Mouse (Mus musculus) liver, embryonic 11.5 days (tissue): ENCODE results near the gene Nxnl1. TPM values are rescaled to one million over a fixed set of nuclear protein-coding genes. Genes with fewer than 3 reads are reported as not detected.

Experiments used
- ATAC-seq: fragments of 200-750 bp; cut with Nextera tagmentation; replicated peaks from 2 replicates; pipeline ENCODE4 v1.8.0; 2017; ENCODE audit warnings: moderate number of reproducible peaks, mild to moderate bottlenecking, moderate TSS enrichment, moderate library complexity; ENCODE audit not compliant: low FRiP score
- DNase-seq: peaks from one replicate; pipeline ENCODE4 v3.0.0-alpha.2; 2017; ENCODE audit warnings: low spot score
- H3K27ac ChIP-seq: fragments of 300-500 bp; sonication (generic); 2 replicates; pipeline ENCODE4 v1.5.1; 2014; ENCODE audit warnings: mild to moderate bottlenecking, low read depth, low read length, control low read depth
- H3K27me3 ChIP-seq: fragments of 300-500 bp; sonication (generic); replicated peaks from 2 replicates; pipeline ENCODE4 v1.6.1; 2014; ENCODE audit warnings: low read length, mixed read lengths; ENCODE audit not compliant: control insufficient read depth, insufficient read depth
- H3K36me3 ChIP-seq: fragments of 300-500 bp; sonication (generic); 2 replicates; pipeline ENCODE4 v1.6.1; 2014; ENCODE audit warnings: mild to moderate bottlenecking, low read length, moderate library complexity, mixed read lengths; ENCODE audit not compliant: control insufficient read depth, insufficient read depth
- H3K4me1 ChIP-seq: fragments of 300-500 bp; sonication (generic); replicated peaks from 2 replicates; pipeline ENCODE4 v1.6.1; 2014; ENCODE audit warnings: low read length, mixed read lengths; ENCODE audit not compliant: control insufficient read depth, insufficient read depth
- H3K4me2 ChIP-seq: fragments of 300-500 bp; sonication (generic); 2 replicates; pipeline ENCODE4 v1.6.1; 2014; ENCODE audit warnings: mild to moderate bottlenecking, control low read depth, moderate library complexity
- H3K4me3 ChIP-seq: fragments of 300-500 bp; sonication (generic); 2 replicates; pipeline ENCODE4 v1.5.1; 2014; ENCODE audit warnings: low read depth, low read length, control low read depth
- H3K9ac ChIP-seq: fragments of 300-500 bp; sonication (generic); 2 replicates; pipeline ENCODE4 v1.6.1; 2014; ENCODE audit warnings: low read depth, low read length, control low read depth
- H3K9me3 ChIP-seq: fragments of 300-500 bp; sonication (generic); 2 replicates; pipeline ENCODE4 v1.6.1; 2016; ENCODE audit warnings: low read length, inconsistent platforms, mixed read lengths; ENCODE audit not compliant: control insufficient read depth
- WGBS: fragments of 180-500 bp; shearing (Covaris S2); extraction: QIAGEN DNeasy Blood & Tissue Kit; methylation state at CpG from one replicate; pipeline ENCODE4 v1.1.7; 2014; 5-methylcytosine and 5-hydroxymethylcytosine counted together
- polyA plus RNA-seq: library from polyadenylated mRNA; unstranded; fragments of >200 nt; fragmentation: Nextera tagmentation; extraction: Ambion mirVana; gene quantifications from 2 replicates; pipeline ENCODE4 v1.2.1, GENCODE M21; 2014

The Nxnl1 gene
- polyA plus RNA-seq, 1 experiment from 2014 or later = 0.23 TPM

- H3K36me3 ChIP-seq = no peaks in the 10 kb centered on the region
- H3K9me3 ChIP-seq = no peaks in the 10 kb centered on the region
- H3K9ac ChIP-seq = no peak overlapping the region
- peaks cover 20% of the 10 kb centered on the region for H3K27me3 ChIP-seq
- DNase-seq (no peak), ATAC-seq (no peak)
- H3K4me1 ChIP-seq = peaks cover 17% of the 10 kb centered on the region
- H3K27ac ChIP-seq = 0 out of 2 replicates have a peak overlapping the region, but pooled peaks have one; percentile 33
- 65% methylated on average over 6 of the region's 6 CpGs for WGBS
- H3K4me3 ChIP-seq = no peak overlapping the region
- H3K4me2 ChIP-seq = no peak overlapping the region
Measured at GRCm38 (mm10) chr8:71554001-71554400, 12.4 kb downstream of the Nxnl1 start.

GRCm38 (mm10) chr8:71552770-71553169, 13.6 kb downstream of the Nxnl1 start:
- Histone ChIP-seq H3K9ac (no peak overlapping the region), H3K4me2 (no peak overlapping the region), H3K27me3 (peaks cover 8% of the 10 kb centered on the region), H3K4me3 (no peak overlapping the region), H3K4me1 (peaks cover 10% of the 10 kb centered on the region; the same call in 1 of the 2 replicates), H3K36me3 (peaks cover 4% of the 10 kb centered on the region), H3K27ac (no peak overlapping the region), H3K9me3 (no peaks in the 10 kb centered on the region)
- DNase-seq = no peak
- ATAC-seq = no peak
- WGBS = 64% methylated on average over 6 of the region's 6 CpGs

GRCm38 (mm10) chr8:71550754-71551153, 15.6 kb downstream of the Nxnl1 start:
- H3K9me3 ChIP-seq = no peaks in the 10 kb centered on the region
- H3K4me3 ChIP-seq = no peak overlapping the region
- H3K27me3 ChIP-seq = no peaks in the 10 kb centered on the region
- peaks cover 11% of the 10 kb centered on the region for H3K36me3 ChIP-seq
- H3K9ac ChIP-seq = no peak overlapping the region
- no peak overlapping the region for H3K4me2 ChIP-seq
- WGBS = 78% methylated on average over 7 of the region's 7 CpGs
- H3K4me1 ChIP-seq = peaks cover 10% of the 10 kb centered on the region; the same call in 1 of the 2 replicates
- DNase-seq = no peak
- ATAC-seq = no peak
- no peak overlapping the region for H3K27ac ChIP-seq

GRCm38 (mm10) chr8:71547590-71547989, 18.8 kb downstream of the Nxnl1 start:
- no peak overlapping the region for H3K4me3 ChIP-seq
- no peaks in the 10 kb centered on the region for H3K9me3 ChIP-seq
- no peak for ATAC-seq
- peaks cover 18% of the 10 kb centered on the region for H3K36me3 ChIP-seq
- no peaks in the 10 kb centered on the region for H3K27me3 ChIP-seq
- no peak for DNase-seq
- no peak overlapping the region for H3K27ac ChIP-seq
- 81% methylated on average over 7 of the region's 7 CpGs for WGBS
- no peak overlapping the region for H3K9ac ChIP-seq
- H3K4me1 ChIP-seq = peaks cover 9% of the 10 kb centered on the region
- H3K4me2 ChIP-seq = no peak overlapping the region

- H3K36me3 ChIP-seq = peaks cover 18% of the 10 kb centered on the region
- WGBS = 88% methylated on average over 11 of the region's 11 CpGs
- H3K4me1 ChIP-seq = peaks cover 9% of the 10 kb centered on the region
- H3K9me3 ChIP-seq = no peaks in the 10 kb centered on the region
- no peak for DNase-seq
- no peak overlapping the region for H3K4me3 ChIP-seq
- H3K4me2 ChIP-seq = no peak overlapping the region
- no peak overlapping the region for H3K27ac ChIP-seq
- ATAC-seq = no peak
- H3K9ac ChIP-seq = no peak overlapping the region
- H3K27me3 ChIP-seq = no peaks in the 10 kb centered on the region
Measured at GRCm38 (mm10) chr8:71545053-71545452, 21.3 kb downstream of the Nxnl1 start.

GRCm38 (mm10) chr8:71543755-71544154, 22.6 kb downstream of the Nxnl1 start:
- DNase-seq (no peak), ATAC-seq (no peak)
- H3K9ac ChIP-seq = peak overlapping the region; percentile 77; the same call in 1 of the 2 replicates
- H3K27ac ChIP-seq = no peak overlapping the region
- peaks cover 9% of the 10 kb centered on the region for H3K4me1 ChIP-seq
- 79% methylated on average over 9 of the region's 9 CpGs for WGBS
- H3K27me3 ChIP-seq = no peaks in the 10 kb centered on the region
- H3K4me3 ChIP-seq = peak overlapping the region; percentile 86
- H3K9me3 ChIP-seq = no peaks in the 10 kb centered on the region
- peaks cover 18% of the 10 kb centered on the region for H3K36me3 ChIP-seq
- peak overlapping the region; percentile 95 for H3K4me2 ChIP-seq

- ATAC-seq = peak; percentile 90
- peaks cover 14% of the 10 kb centered on the region for H3K36me3 ChIP-seq
- peak within 1 kb of the TSS; percentile 53; the same call in 1 of the 2 replicates for H3K27ac ChIP-seq
- H3K4me2 ChIP-seq = peak within 1 kb of the TSS; percentile 95
- DNase-seq = peak; percentile 87
- no peaks in the 10 kb centered on the region for H3K9me3 ChIP-seq
- H3K9ac ChIP-seq = peak within 1 kb of the TSS; percentile 77
- H3K4me3 ChIP-seq = peak within 1 kb of the TSS; percentile 86
- under 1% methylated on average over 55 of the region's 55 CpGs for WGBS
- peaks cover 9% of the 10 kb centered on the region for H3K4me1 ChIP-seq
- H3K27me3 ChIP-seq = no peaks in the 10 kb centered on the region
Measured at GRCm38 (mm10) chr8:71542632-71543343, 23.6 kb downstream of the Nxnl1 start, which contains the start of gene Mvb12a. Gene Mvb12a (plus strand): TSS chr8:71542922.

GRCm38 (mm10) chr8:71537028-71537867, 29.2 kb downstream of the Nxnl1 start, which contains the start of gene Bst2:
Gene Bst2 (minus strand): TSS chr8:71537456.
- peak within 1 kb of the TSS; percentile 84 for H3K4me2 ChIP-seq
- no peaks in the 10 kb centered on the region for H3K36me3 ChIP-seq
- peak within 1 kb of the TSS; percentile 69 for H3K27ac ChIP-seq
- DNase-seq (peak; percentile 89), ATAC-seq (peak; percentile 92)
- H3K4me1 ChIP-seq = no peaks in the 10 kb centered on the region; the same call in 1 of the 2 replicates
- peak within 1 kb of the TSS; percentile 60 for H3K4me3 ChIP-seq
- H3K9me3 ChIP-seq = no peaks in the 10 kb centered on the region
- peak within 1 kb of the TSS; percentile 75 for H3K9ac ChIP-seq
- no peaks in the 10 kb centered on the region for H3K27me3 ChIP-seq
- WGBS = 2% methylated on average over 37 of the region's 37 CpGs
